Mouse (Mus musculus) layer of hippocampus, postnatal 25 days (tissue): ENCODE measurements around the gene Dcaf8. TPM values are rescaled to one million over a fixed set of nuclear protein-coding genes. Genes with fewer than 3 reads are reported as not detected.

ENCODE experiments used
- DNase-seq, 2 experiments: peaks; one replicate each; pipeline ENCODE4 v3.0.0; 2022; ENCODE audit warnings: mixed read lengths in 2 of 2, low spot score in 1 of 2; ENCODE audit errors: extremely low spot score in 1 of 2
- total RNA-seq, 2 experiments: library from RNA; stranded (reverse); gene quantifications; 2 replicates each; pipeline ENCODE4 v1.2.3; 2021

The Dcaf8 gene
- total RNA-seq, result 100 to 1,000 TPM; 107 to 115 TPM

DNA sequence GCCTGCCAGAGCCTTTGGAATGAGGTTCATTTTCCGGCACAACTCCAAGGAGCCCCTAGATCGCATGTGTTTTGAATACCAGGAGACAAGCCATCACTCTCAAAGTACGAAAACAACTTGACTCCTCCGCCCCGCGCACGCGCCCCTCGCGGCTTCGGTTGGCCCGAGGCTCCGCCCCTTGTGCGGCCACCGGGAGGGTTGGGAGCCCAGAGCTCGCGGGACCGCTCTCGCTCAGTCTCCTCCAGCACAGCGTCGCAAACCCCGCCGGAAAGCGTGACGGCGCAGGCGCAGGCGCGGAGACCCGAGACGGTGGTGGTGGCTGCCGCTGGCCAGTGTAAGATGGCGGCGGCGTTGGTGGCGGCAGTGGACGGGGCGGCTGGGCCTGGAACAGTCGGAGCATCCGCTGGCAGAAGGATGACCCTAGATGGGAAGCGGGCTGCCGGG lies at the start of gene Dcaf8:
Gene Dcaf8, plus strand, starts transcription at position 250 of the 444 bp plus-strand sequence.
- DNase-seq, result peak; percentile 92 to 95

DNA sequence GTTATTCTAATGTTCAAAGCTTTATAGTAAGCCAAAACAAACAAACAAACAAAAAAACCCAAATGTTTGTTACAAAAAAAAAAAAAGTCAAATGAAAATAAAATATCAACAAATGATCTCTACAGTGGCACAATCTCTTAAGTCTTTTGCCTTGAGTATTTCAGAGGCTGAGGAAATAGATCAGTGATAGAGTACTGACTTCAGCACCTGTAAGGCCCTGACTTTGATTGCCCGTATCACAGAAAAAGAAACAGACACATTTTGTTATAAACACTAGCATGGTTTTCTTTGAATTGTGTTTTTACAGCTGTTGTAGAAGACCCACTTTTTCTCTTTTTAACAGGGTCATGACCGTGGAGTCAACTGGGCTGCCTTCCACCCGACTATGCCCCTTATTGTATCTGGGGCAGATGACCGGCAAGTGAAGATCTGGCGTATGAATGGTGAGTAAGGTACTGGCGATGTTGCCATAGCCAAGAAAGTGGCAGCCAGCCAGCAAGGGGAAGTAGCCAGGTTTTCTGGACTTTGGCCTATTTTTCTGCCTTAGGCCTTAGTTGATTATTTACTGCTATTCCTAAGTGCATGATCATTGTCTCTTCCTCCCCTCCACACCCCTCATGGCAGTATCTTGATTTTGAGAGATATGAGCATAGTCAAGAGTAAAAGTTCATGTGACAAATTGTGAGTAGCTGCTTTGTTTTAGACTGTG lies 48.4 kb upstream of the Dcaf8 start:
- DNase-seq, result no peak

DNA sequence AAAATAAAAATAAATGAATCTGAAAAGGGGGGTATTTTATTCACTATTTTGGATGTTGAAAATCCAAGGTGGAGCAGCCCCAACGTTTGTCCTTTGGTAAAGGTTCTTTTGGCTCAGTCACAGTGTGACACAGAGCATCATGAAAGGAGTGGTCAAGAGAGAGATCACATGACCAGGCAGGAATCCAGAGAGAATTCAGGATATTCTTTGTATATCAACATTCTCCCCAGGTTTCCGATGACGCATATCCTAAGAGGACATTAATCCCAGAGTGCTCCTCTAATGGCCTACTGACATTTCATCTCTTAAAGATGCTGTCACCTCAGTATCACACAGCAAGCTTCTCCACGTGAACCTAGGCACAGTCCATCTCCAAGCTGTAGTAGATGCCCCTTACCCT lies 44.3 kb upstream of the Dcaf8 start:
- no peak for DNase-seq

DNA sequence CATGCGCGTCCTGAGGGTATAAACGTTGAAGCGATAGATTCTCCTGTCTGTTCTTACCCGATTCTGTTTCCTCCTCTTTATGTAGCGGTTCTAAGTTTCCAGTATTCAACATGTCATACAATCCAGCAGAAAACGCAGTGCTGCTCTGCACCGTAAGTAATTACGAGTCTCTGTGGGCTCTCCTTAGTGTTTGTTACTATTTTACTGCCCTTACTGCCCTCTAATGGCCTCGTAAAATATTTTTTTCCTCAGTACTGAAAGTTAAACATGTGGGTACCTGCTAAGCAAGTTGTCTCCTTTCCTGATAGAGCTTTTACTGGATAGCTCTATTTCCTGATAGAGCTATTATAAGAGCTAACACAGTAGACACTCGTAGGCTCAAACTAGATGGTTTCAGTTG lies 42.8 kb upstream of the Dcaf8 start:
- DNase-seq, result no peak

DNA sequence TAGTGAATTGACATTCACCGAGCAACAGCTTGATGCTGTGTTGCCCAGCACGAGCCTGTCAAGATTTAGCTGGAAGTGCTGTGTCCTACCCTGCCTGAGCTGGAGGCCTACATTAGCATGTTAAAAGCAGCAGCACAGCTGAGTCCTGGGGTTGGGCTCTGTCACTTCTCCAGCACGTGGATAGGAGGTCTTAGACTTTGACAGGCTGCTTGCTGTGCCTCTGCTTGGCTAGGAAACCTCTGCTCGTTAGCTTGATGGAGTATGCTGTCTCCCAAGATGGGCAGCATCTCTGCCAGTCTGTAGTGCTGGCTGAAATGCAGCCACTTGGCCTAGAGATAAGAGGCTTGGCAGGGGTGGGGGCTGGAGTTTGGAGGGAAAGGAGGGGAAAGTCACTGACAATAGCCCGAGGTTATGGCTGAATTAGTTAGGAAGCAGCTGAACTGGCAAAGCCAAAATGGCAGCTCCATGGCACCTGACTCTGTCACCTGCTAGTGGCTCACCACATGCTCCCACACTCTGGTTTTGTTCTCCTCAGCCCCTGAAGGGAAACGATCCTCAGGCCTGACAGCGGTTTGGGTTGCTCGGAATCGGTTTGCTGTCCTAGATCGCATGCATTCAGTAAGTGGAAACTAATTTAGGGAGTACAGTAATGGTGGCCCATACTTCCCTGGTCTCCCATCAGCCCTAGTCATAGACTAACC lies 40.0 kb upstream of the Dcaf8 start:
- DNase-seq, result no peak

DNA sequence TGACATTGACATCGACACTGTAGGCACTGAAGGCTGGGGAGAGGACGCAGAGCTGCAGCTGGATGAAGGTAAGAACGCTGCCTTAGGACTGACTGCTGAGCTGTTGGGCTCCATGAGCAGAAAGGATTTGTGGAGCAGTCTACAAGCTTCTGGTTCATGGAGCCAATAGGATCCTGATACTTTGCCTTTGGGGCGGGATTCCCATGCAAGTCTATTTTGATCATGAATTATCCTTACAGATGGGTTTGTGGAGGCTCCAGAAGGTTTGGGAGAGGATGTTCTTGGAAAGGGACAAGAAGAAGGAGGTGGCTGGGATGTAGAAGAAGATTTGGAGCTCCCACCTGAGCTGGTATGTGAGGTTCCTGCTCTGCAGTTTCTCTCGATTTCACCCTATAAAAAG lies 30.9 kb upstream of the Dcaf8 start:
- no peak for DNase-seq

DNA sequence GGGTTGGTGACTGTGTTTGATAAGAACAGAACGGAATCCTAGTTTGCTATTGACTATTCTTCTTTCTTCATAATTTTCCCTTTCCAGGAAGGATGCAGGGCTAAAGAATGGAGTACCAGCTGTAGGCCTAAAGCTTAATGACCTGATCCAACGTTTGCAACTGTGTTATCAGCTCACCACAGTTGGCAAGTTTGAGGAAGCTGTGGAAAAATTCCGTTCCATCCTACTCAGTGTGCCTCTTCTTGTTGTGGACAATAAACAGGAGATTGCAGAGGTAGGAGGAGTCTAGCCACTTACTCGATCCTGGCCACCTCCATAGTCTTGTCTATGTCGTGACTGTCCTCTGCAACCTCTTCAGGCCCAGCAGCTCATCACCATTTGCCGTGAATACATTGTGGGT lies 28.8 kb upstream of the Dcaf8 start:
- no peak for DNase-seq

DNA sequence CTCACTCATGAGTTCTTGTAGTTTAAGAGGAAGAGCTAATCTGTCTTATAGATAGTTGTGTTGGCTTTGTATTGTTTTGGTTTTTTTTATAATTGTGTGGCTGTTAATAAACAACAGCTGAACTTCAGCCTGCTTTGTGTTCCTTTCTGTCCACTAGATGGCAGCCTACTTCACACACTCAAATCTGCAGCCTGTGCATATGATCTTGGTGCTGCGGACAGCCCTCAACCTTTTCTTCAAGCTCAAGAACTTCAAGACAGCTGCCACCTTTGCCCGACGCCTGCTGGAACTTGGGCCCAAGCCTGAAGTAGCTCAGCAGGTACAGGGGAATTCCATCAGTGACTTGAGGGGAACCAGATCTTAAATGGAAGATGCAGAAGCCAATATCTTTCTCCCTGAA lies 28.2 kb upstream of the Dcaf8 start:
- DNase-seq, result no peak

DNA sequence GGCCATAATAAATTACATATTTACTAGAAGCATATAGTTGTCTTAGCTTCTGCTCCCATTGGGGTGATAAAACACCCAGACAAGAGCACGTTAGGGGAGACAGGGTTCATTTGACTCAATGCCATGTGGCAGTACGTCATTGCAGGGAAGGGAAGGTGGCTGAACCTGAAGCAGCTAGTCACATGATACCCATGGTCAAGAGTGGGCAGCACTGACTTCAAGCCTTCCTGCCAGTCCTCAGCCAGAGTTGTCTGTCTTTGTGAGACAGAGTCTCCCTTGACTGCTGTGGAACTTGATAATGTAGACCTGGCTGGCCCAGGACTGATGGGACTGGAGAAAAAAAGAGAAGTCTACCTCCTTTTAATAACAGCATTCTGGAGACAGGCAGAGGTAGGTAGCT lies 25.2 kb upstream of the Dcaf8 start:
- DNase-seq, result no peak

DNA sequence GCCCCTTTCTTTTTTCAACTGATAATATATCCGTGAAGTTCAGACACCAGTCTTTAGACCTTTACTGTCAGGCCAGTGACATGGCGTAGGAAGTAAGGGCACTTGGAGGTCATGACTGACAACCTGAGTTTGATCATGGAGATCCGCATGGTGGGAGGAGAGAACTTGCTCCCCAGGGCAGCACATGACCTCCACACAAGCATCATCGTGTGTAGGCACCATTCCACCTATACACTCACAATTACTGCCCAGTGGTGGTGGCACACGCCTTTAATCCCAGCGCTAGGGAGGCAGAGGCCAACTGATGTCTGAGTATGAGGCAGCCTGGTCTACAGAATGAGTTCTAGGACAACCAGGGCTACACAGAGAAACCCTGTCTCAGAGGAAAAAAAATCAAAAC lies 23.3 kb upstream of the Dcaf8 start:
- DNase-seq, result no peak

DNA sequence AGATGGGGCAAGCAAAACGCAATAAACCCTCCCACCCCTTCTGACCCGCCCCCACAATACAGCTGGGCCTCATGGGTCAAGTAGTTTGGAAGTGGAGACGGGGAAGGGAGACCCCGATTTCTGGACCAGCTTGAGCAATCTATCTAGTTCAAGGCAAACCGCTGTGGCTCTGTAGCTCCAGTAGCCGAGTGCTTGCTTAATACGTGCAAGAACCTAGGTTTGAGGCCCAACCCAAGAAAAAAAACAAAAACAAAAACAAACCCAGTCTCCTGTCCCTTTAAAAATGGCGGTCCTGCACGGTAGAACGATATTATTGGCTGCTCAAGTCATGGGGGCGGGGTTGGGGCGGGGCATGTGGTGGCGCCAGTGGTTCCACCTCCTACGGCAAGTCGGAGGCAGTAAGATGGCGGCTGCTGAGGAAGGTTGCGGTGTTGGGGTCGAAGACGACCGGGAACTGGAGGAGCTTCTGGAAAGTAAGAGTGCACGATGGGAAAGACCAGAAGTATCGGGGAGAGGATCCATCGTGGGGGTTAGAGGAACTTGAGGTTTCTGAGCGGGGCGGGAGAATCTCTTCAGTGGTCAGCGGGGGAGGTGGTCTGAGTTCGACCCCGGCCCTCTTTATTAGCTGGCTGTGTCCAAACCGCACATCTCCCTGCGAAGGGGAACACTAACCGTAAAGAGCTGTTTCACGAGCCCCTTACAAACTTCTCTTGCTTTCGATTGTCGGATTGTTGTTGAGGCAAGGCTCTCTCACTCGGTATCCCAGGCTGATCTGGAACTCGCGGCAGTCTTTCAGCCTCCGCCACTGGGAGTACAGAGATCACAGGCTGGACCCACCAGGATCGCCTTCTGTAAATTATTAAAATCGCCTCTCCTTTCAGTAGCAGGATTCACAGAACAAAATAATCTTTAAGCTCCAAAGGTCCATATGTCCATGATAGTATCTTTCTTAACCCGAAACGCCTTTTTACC lies 21.2 kb upstream of the Dcaf8 start, which contains the start of gene Pex19:
Gene Pex19, plus strand, starts transcription at position 380 of the 972 bp plus-strand sequence.
- peak; percentile 60 to 66 for DNase-seq

DNA sequence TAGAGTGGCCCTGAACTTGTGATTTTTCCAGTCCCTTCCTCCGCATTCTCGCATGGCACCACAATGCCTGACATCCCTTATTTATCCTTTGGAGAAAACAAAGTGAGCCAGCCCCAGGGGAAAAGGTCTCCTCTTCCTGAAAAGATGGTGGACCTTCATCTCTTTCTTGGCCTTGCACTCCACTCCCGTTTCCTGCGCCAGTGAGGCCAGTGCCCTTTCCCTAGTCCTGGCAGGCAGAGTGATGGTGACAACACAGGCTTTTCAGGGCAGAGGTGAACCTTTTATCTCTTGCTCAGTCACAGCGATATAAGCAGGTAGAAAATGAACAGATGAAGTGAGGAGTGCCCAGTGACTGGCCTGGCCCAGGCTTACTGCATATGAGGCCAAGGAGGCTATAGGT lies 20.4 kb upstream of the Dcaf8 start:
- no peak for DNase-seq

DNA sequence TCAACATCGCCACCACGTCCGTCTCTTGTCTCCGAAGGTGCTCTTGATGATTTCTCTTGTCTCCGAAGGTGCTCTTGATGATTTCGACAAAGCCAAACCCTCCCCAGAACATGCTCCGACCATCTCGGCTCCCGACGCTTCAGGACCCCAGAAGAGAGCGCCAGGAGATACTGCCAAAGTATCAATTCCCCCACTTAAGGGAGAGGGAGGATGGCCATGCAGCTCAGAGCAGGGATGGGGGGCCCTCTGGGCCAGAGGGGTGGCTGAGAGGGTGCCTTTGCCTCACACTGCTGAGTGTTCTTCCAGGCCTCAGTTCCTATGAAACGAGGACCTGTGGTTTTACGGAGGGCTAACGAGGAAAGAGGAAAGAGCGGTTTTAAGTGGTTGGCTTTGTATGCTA lies 19.3 kb upstream of the Dcaf8 start:
- DNase-seq, result no peak

DNA sequence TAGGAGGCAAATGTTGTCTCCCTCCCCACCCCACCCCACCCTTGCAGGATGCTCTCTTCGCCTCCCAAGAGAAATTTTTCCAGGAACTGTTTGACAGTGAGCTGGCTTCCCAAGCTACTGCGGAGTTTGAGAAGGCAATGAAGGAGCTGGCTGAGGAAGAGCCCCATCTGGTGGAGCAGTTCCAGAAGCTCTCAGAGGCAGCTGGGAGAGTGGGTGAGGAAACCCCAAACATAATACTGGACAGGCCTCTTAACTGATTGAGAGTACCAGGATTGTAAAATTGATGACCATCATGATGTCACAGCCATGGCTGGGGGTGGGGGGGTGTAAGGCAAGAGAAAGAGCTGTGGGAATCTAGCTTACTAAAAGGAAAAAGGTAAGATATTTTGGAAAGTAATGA lies 18.8 kb upstream of the Dcaf8 start:
- DNase-seq, result peak in 1 of 2 experiments; percentile 25

DNA sequence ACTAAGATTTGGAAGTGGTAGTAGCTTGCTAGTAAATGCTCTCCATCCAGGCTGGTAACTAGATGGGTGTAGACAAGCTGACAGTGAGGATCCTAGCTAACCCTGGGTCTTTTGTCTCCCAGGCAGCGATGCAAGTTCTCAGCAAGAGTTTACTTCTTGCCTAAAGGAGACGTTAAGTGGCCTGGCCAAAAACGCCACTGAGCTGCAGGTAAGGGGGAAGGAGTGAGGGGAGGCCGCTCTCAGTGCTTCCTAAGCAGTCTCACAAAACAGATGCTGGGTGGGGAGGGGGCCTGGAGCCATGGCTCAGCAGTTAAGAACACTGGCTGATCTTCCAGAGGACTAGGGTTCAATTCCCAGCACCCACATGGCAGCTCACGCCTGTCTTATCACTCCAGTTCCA lies 18.1 kb upstream of the Dcaf8 start:
- no peak for DNase-seq

DNA sequence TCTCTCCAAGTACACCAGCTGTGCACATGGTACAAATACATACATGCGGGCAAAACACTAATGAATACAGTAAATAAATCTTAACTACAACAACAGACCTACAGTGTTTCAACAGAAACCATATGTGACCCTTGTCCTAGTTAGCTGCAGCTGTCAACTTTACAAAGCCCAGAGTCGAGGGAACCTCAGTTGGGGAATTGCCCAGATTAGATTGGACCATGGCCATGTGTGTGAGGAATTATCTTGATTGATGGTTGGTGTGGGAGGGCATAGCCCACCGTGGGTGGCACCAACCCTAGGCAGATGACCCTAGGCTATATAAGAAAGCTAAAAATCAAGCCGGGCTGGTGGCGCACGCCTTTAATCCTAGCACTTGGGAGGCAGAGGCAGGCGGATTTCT lies 15.6 kb upstream of the Dcaf8 start:
- DNase-seq, result no peak

DNA sequence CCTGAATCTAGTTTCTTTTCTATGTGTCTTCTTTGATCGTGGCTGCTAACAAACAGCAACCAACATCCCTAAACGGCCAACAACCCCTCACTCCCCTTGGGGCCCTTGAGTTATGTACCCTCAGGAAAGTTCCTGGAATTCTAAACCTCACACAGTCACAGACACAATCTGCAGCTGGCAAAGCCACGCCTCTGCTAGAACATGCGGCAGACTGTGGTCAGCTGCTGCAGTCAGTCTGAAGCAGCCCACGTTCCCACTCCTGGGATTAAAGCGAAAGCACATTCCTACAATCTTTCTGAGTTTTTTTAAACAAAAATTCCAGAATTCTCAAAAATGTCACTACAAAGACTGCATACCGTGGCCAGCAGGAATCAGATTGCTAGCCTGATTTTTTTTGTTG lies 14.3 kb upstream of the Dcaf8 start:
- no peak for DNase-seq

DNA sequence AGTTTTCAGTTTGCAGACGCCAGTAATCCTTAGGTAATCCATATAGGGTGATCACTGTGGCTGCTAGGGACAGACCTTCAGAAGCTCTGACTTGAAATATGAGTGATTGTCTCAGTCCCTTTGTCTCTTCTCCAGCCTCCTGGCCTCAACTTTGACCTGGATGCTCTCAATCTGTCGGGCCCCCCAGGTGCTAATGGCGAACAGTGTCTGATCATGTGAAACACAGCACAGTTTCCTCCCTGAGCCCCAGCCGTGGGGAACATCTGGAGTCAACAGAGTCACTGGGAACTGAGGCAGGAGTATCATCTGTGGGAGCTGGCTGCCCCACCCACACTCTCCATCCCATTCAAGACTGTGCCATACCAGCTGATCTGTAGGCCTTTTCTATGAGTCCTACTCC lies 13.8 kb upstream of the Dcaf8 start:
- no peak for DNase-seq

DNA sequence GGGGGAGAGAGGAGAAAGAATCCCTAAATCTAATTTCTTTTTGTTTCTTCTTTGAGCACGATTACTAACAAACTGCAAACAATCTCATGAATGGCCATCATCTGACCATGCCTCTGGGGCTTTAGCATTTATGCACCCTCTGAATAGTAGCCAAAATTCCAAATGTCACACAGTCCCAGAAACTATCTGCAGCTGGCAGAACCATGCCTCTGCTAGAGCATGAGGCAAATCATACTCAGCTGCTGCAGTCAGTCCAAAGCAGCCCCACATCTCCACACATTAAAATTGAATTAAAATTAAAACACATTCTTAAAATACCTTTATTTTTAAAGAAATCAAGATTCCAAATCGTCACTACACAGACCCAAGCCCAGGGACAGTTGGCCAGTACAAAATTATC lies 7.7 kb upstream of the Dcaf8 start:
- DNase-seq, result no peak

DNA sequence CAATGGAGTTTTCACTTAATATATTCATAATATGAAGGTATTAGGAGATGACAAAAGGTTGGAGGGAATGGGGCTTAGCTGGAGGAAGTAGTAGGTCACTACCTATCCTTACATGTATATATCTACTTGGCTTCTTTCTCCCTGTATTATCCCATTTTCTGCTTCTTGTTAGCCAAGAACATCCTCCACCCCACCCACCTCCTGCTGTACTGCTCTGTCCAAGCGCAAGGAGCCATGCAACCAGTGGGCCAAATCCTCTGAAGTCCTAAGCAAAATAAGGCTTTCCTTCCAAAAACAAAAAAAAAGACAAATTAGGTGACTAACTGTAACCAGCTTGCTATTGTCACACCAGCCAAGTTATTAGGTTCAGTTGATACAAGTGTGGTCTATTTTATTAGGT lies 7.1 kb upstream of the Dcaf8 start:
- DNase-seq, result no peak

DNA sequence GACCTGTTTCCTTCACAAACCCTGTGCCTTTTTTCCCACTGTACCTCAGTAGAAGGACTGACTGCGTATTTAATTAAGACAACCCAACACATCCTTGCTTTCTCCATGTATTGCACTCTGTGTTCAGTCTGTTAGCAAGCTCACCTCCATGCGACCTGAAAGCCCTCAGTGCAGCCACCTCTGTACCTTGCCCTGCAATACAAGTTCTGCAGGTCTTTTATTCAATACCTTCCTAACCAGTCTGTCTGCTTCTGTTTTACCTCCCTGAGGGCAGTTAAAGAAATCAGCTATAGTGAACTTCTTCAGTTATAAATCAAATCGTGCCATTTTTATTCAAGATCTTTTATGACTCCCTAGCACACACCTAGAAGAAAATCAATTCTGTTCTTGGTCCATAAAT lies 6.4 kb upstream of the Dcaf8 start:
- no peak for DNase-seq
